Mouse (Mus musculus): Measurements from ENCODE around the gene Flvcr1.

DNA sequence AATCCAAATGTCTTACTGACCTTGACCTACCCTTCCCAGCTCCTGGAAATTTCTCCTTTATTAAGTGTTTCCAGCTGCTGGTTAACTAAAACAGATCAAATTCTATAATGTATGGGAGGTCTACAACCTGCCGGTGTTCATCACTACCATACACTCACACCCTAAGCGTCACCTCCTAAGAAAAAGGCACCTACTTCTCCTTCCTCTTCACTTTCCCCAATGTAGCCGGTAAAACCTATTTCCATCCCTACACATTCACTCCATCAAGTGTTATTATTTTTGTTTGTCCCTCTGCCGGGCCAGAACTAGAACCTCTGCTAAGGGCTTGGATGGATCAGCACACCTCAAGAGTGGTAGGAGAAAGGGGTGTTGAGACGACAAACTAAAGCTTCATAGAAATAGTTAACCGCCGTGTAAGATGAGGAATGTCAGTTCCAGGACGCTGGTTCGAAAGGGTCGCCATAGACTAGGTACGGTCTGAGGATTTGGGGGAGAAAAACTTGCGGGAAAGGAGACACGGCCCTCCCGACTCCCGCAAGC, 36.4 kb upstream of the Flvcr1 start:
- TF ChIP-seq EP300 (IDR thresholded peaks at IDR 0.05; ENCODE audit: insufficient read depth, low read depth, low read length), result no peak
- TF ChIP-seq CTCF (IDR thresholded peaks at IDR 0.05), result no peak
- no peak for TF ChIP-seq POLR2A (IDR thresholded peaks at IDR 0.05; ENCODE audit: insufficient read depth, low read depth, low read length)
